Mouse (Mus musculus) hindbrain, embryonic 11.5 days (tissue): Measurements from ENCODE around the gene Hist1h2ae. TPM values are rescaled to one million over a fixed set of nuclear protein-coding genes. Genes with fewer than 3 reads are reported as not detected.
"Not testable (repeated sequence)": the region's sequence is repeated elsewhere in the genome, so short reads cannot be mapped to it uniquely, and the experiment has no call there.

Source experiments
- ATAC-seq: fragments of 200-750 bp; cut with Nextera tagmentation; 2 replicates; pipeline ENCODE4 v1.8.0; 2017; ENCODE audit warnings: mild to moderate bottlenecking, moderate TSS enrichment, moderate library complexity; ENCODE audit not compliant: low FRiP score
- DNase-seq: peaks from one replicate; pipeline ENCODE4 v3.0.0-alpha.2; 2015; ENCODE audit warnings: low spot score
- H3K27ac ChIP-seq: fragments of 300-500 bp; sonication (generic); 2 replicates; pipeline ENCODE4 v1.5.1; 2014; ENCODE audit warnings: mild to moderate bottlenecking, low read depth, low read length
- H3K27me3 ChIP-seq: fragments of 300-500 bp; sonication (generic); 2 replicates; pipeline ENCODE4 v1.6.1; 2014; ENCODE audit warnings: mild to moderate bottlenecking, low read length, moderate library complexity, mixed read lengths; ENCODE audit not compliant: control insufficient read depth, insufficient read depth
- H3K36me3 ChIP-seq: fragments of 300-500 bp; sonication (generic); 2 replicates; pipeline ENCODE4 v1.6.1; 2014; ENCODE audit warnings: mild to moderate bottlenecking, low read length, moderate library complexity, mixed read lengths; ENCODE audit not compliant: control insufficient read depth, insufficient read depth
- H3K4me1 ChIP-seq: fragments of 300-500 bp; sonication (generic); replicated peaks from 2 replicates; pipeline ENCODE4 v1.6.1; 2014; ENCODE audit warnings: low read length, mixed read lengths; ENCODE audit not compliant: control insufficient read depth, insufficient read depth
- H3K4me2 ChIP-seq: fragments of 300-500 bp; sonication (generic); replicated peaks from 2 replicates; pipeline ENCODE4 v1.6.1; 2014; ENCODE audit warnings: mild to moderate bottlenecking, low read depth, low read length
- H3K4me3 ChIP-seq: fragments of 300-500 bp; sonication (generic); 2 replicates; pipeline ENCODE4 v1.5.1; 2014; ENCODE audit warnings: low read depth, low read length
- H3K9ac ChIP-seq: fragments of 300-500 bp; sonication (generic); 2 replicates; pipeline ENCODE4 v1.6.1; 2014; ENCODE audit warnings: low read depth, low read length
- H3K9me3 ChIP-seq: fragments of 300-500 bp; sonication (generic); 2 replicates; pipeline ENCODE4 v1.6.1; 2016; ENCODE audit warnings: low read length; ENCODE audit not compliant: control insufficient read depth
- WGBS: fragments of 180-500 bp; shearing (Covaris S2); extraction: QIAGEN DNeasy Blood & Tissue Kit; methylation state at CpG from one replicate; pipeline ENCODE4 v1.1.7; 2014; 5-methylcytosine and 5-hydroxymethylcytosine counted together
- polyA plus RNA-seq: library from polyadenylated mRNA; unstranded; fragments of >200 nt; fragmentation: Nextera tagmentation; extraction: Ambion mirVana; gene quantifications from 2 replicates; pipeline ENCODE4 v1.2.1, GENCODE M21; 2014

Gene Hist1h2ae
- polyA plus RNA-seq, 1 experiment from 2014 or later = 82.9 TPM

- H3K4me2 ChIP-seq, H3K4me3 ChIP-seq, H3K9ac ChIP-seq, H3K36me3 ChIP-seq, DNase-seq, H3K27ac ChIP-seq, H3K9me3 ChIP-seq, ATAC-seq, H3K4me1 ChIP-seq, H3K27me3 ChIP-seq: not testable (repeated sequence)
- 76% methylated on average over 1 of the region's 1 CpGs for WGBS
These were observed 31.2 kb downstream of the Hist1h2ae start for GRCm38 (mm10) chr13:23539821-23540220.

DNA sequence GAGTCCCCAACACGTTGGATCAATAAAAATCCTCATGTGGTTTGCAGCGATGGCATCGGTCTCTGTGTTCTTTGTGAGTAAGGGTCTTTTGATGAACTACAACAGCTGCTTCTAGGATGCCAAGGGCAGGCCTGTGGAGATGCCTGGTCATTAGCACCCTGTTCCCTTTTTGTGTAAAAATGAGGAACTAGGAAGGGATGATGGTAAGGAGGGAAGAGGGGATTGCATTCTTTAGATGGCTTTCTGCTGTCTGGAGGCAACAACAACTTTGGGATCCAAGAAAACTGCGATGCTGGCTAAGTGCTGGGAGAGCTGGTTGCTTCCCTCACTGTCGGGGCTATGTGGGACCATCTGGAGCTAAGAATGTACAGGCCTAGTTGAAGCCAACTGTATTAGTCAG, 32.8 kb downstream of the Hist1h2ae start:
- Histone ChIP-seq H3K27ac (no peak overlapping the region), H3K36me3 (no peaks in the 10 kb centered on the region), H3K27me3 (no peaks in the 10 kb centered on the region), H3K9ac (no peak overlapping the region), H3K4me2 (no peak overlapping the region), H3K9me3 (no peaks in the 10 kb centered on the region), H3K4me3 (no peak overlapping the region), H3K4me1 (0 out of 2 replicates have a peak, but pooled peaks cover 4% of the 10 kb centered on the region)
- WGBS = 72% methylated on average over 5 of the region's 5 CpGs
- ATAC-seq (no peak), DNase-seq (no peak)

DNA sequence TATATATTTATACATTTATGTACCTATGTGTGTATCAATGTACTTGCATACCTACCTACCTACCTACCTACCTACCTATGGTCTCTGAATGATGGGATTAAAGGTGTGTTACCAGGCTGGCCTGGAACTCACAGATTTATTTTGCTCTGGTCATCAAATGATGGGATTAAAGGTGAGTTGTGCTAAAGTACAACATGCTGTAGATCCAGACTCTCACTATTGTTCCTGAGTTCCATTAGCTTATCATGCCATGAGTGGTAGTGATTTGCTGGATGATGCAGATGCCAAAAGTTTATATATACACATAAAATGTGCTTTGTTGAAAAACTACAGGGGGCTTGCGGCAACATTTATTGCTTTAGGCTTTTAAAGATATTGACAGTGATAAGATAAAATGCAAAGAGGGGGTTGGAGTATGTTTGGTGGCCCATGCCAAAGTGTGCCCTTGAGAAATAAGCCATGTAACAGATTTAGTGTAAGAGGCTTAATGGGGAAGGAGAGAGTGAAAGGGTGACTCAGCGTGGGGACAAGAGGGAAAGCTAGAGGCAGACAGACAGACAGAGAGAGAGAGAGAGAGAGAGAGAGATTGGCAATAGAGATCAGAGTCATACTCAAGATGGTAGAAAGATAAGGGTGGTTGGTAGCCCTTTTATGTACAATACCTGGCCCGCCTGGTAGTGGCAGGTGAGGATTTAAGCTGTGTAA, 33.9 kb downstream of the Hist1h2ae start:
- Histone ChIP-seq H3K4me1 (peaks cover 8% of the 10 kb centered on the region; the same call in 1 of the 2 replicates), H3K27me3 (no peaks in the 10 kb centered on the region), H3K4me2 (peak overlapping the region; percentile 67; the same call in 1 of the 2 replicates), H3K27ac (no peak overlapping the region), H3K9ac (no peak overlapping the region), H3K4me3 (peak overlapping the region; percentile 43; the same call in 1 of the 2 replicates), H3K36me3 (no peaks in the 10 kb centered on the region), H3K9me3 (no peaks in the 10 kb centered on the region)
- ATAC-seq = no peak
- no peak for DNase-seq
- WGBS = 87% methylated on average over 3 of the region's 3 CpGs

GRCm38 (mm10) chr13:23536076-23536822, 34.8 kb downstream of the Hist1h2ae start:
- H3K4me1 ChIP-seq = peaks cover 8% of the 10 kb centered on the region; the same call in 1 of the 2 replicates
- H3K9me3 ChIP-seq = no peaks in the 10 kb centered on the region
- DNase-seq (peak; percentile 40), ATAC-seq (no peak)
- H3K4me2 ChIP-seq = peak overlapping the region; percentile 67
- H3K36me3 ChIP-seq = no peaks in the 10 kb centered on the region
- peak overlapping the region; percentile 82 for H3K27ac ChIP-seq
- no peaks in the 10 kb centered on the region for H3K27me3 ChIP-seq
- peak overlapping the region; percentile 43 for H3K4me3 ChIP-seq
- peak overlapping the region; percentile 31 for H3K9ac ChIP-seq
- 25% methylated on average over 7 of the region's 7 CpGs for WGBS

GRCm38 (mm10) chr13:23535137-23536075, 35.6 kb downstream of the Hist1h2ae start, which contains the start of gene Hist1h3g:
TSS of gene Hist1h3g (plus strand) at chr13:23535422.
- Histone ChIP-seq H3K4me3 (peak within 1 kb of the TSS; percentile 43), H3K27ac (peak within 1 kb of the TSS; percentile 82), H3K9ac (peak within 1 kb of the TSS; percentile 77), H3K4me2 (peak within 1 kb of the TSS; percentile 67)
- not testable (repeated sequence) for H3K27me3 ChIP-seq, H3K4me1 ChIP-seq, H3K9me3 ChIP-seq, H3K36me3 ChIP-seq
- ATAC-seq = peak; percentile 92
- DNase-seq = peak; percentile 91
- WGBS = under 1% methylated on average over 51 of the region's 62 CpGs

DNA sequence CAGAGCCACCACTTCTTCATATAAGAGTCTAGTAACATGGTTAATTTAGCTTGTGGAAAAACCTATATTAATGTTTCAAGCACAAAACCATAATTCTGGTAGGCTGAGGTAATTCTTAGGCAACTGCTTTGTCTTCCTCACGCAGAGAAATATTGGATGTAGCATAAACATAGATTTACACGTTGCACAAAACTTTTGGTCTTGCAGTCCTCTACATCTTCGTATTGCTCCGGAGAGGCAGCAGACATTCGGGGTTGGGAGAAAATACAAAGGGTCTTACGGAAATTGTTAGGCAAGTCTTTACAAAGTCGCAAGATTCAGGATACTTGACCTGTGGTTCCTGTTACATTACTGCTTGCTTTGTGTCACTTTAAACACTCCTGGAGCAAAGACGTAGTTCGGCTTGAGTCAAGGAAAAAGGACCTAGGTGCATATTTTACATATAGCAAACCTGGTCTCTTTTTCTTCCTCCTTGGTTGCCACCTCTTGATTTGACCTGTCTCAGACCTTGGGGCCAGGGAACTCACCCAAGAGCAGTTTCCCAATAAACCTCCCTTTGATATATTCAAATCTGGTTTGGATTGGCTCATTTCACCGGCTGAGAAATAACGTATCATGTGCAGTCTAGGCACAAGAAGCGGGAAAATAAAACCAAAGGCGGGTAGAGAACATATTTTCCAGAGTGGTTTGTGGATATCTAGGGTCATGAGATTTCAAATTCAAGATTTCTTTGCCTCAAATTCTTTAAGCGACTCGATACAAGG, 36.5 kb downstream of the Hist1h2ae start:
- peak; percentile 63 for DNase-seq
- no peaks in the 10 kb centered on the region for H3K9me3 ChIP-seq

GRCm38 (mm10) chr13:23533560-23534367, 37.3 kb downstream of the Hist1h2ae start, which contains the start of gene Hist1h2af:
TSS of gene Hist1h2af (plus strand) at chr13:23533906.
- not testable (repeated sequence) for H3K4me1 ChIP-seq, H3K27me3 ChIP-seq, H3K9me3 ChIP-seq, H3K36me3 ChIP-seq
- whole genome bisulfite sequencing = under 1% methylated on average over 22 of the region's 53 CpGs
- DNase-seq (peak; percentile 83), ATAC-seq (peak; percentile 53)
- peak within 1 kb of the TSS; percentile 63 for H3K4me3 ChIP-seq
- peak within 1 kb of the TSS; percentile 77 for H3K9ac ChIP-seq
- peak within 1 kb of the TSS; percentile 81 for H3K27ac ChIP-seq
- peak within 1 kb of the TSS; percentile 67 for H3K4me2 ChIP-seq

More for the DNA sequence above, 36.5 kb downstream of the Hist1h2ae start:
- Histone ChIP-seq H3K4me1 (peaks cover 8% of the 10 kb centered on the region; the same call in 1 of the 2 replicates), H3K4me2 (peak overlapping the region; percentile 67), H3K36me3 (no peaks in the 10 kb centered on the region), H3K27me3 (no peaks in the 10 kb centered on the region), H3K27ac (peak overlapping the region; percentile 81), H3K9ac (peak overlapping the region; percentile 77), H3K4me3 (peak overlapping the region; percentile 43)
- peak; percentile 3; the same call in 1 of the 2 replicates for ATAC-seq
- under 1% methylated on average over 15 of the region's 15 CpGs for WGBS
